Mouse (Mus musculus): ENCODE results near the gene Cbx1.

- TF ChIP-seq ZC3H11A (IDR thresholded peaks at IDR 0.05; ENCODE audit: borderline replicate concordance, low read depth, low read length) (no peak), ZNF384 (IDR thresholded peaks at IDR 0.05; ENCODE audit: low read depth, low read length) (no peak), HCFC1 (IDR thresholded peaks at IDR 0.05; ENCODE audit: borderline replicate concordance, insufficient read depth, low read length) (no peak), MAFK (IDR thresholded peaks at IDR 0.05; ENCODE audit: insufficient read depth, low read depth, low read length) (no peak)
Observed at GRCm38 (mm10) chr11:96815895-96816294, 27.0 kb downstream of the Cbx1 start.

Data from ES-E14 (cell line).